Mouse (Mus musculus) lung, adult 2 months (tissue): ENCODE results near the gene Adat2.

Experiments
- CTCF ChIP-seq: fragments of 200-500 bp; IDR thresholded peaks from 2 replicates; pipeline ENCODE4 v1.5.1; 2011; ENCODE audit warnings: mild to moderate bottlenecking, low read length, control low read depth; ENCODE audit not compliant: insufficient read depth
- POLR2A ChIP-seq: fragments of 200-500 bp; IDR thresholded peaks from 2 replicates; pipeline ENCODE4 v1.6.1; 2011; ENCODE audit warnings: low read depth, mild to moderate bottlenecking, control low read depth, low read length, borderline replicate concordance; ENCODE audit errors: extremely low read depth

DNA sequence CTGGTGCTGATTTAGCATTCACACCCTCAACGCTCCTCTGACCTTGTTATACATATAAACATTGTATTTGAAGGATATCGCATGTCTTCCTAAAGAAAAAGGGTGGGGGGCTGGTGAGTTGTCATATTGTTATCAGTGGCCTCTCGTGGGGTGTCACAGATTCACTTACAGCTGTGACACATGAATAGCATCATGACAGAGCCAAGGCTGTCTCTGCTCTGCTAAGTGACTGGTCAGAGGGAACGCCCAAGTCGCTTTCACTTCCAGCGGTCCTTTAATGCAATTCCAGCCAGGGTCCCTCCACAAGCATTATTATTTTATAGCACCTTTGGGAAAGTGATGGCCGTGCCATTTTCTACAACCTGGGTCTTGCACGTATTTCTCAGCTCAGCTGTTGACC is 44.8 kb downstream of the Adat2 start:
- TF ChIP-seq POLR2A (no peak), CTCF (no peak)
